Mouse (Mus musculus): ENCODE measurements around the gene Slc44a3. TPM values are rescaled to one million over a fixed set of nuclear protein-coding genes. Genes with fewer than 3 reads are reported as not detected.

The Slc44a3 gene
- polyA plus RNA-seq, 1 experiment, result 0.20 TPM

- H3K27me3 ChIP-seq (ENCODE audit: control insufficient read depth, insufficient read depth, insufficient read length), result no peaks in the 10 kb centered on the region
- TF ChIP-seq USF1 (IDR thresholded peaks at IDR 0.05; ENCODE audit: low read depth), result no peak
- no peak for TF ChIP-seq CTCF (IDR thresholded peaks at IDR 0.05; ENCODE audit: control insufficient read depth, insufficient read depth, insufficient read length)
- TF ChIP-seq FOSL1 (IDR thresholded peaks at IDR 0.05; ENCODE audit: insufficient read depth, low read length, poor library complexity, severe bottlenecking), result no peak
- no peak for TF ChIP-seq CEBPB (IDR thresholded peaks at IDR 0.05; ENCODE audit: low read depth)
- TF ChIP-seq MAX (IDR thresholded peaks at IDR 0.05), result no peak
- TF ChIP-seq MYOD1 (IDR thresholded peaks at IDR 0.05; ENCODE audit: control insufficient read depth, insufficient read length, low read depth), result no peak
- TF ChIP-seq MYOG (IDR thresholded peaks at IDR 0.05; ENCODE audit: control insufficient read depth, extremely low read depth, insufficient read length), result no peak
- H3ac ChIP-seq (ENCODE audit: control insufficient read depth, insufficient read length, low read depth), result no peak overlapping the region
- H3K4me3 ChIP-seq (ENCODE audit: insufficient read depth, poor library complexity, severe bottlenecking), result no peak overlapping the region
- H3K79me3 ChIP-seq (ENCODE audit: low read depth), result no peaks in the 10 kb centered on the region
- no peaks in the 10 kb centered on the region for H3K36me3 ChIP-seq (ENCODE audit: control insufficient read depth, insufficient read depth)
- H3K79me2 ChIP-seq (ENCODE audit: control insufficient read depth, insufficient read depth), result no peaks in the 10 kb centered on the region
Observed at GRCm38 (mm10) chr3:121506756-121507155, 25.4 kb downstream of the Slc44a3 start.

DNA sequence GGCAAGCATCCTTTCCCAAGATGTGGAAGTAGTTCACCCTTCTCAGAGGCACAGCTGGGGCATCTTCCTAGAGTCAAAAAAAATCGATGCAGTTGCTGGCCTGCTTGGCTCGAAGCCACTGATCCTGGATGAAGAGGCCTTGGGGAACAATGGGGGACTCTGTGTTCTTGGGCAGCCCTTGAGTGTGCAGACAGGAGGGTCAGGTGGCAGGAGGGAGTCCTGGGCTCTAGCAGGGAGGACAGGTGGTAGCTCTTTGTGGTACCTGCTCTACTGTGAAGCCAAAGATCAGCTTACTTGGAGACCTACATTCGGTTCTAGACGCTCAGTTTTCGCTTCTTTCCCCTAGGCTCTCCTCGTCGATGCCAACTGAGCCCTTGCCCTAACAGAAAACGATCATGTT lies 26.0 kb downstream of the Slc44a3 start:
- Histone ChIP-seq H3K36me3 (ENCODE audit: control insufficient read depth, insufficient read depth) (no peaks in the 10 kb centered on the region), H3K27me3 (ENCODE audit: control insufficient read depth, insufficient read depth, insufficient read length) (no peaks in the 10 kb centered on the region)

GRCm38 (mm10) chr3:121504927-121505487 lies 27.2 kb downstream of the Slc44a3 start:
- H3K79me3 ChIP-seq (ENCODE audit: low read depth), result no peaks in the 10 kb centered on the region
- no peak overlapping the region for H3ac ChIP-seq (ENCODE audit: control insufficient read depth, insufficient read length, low read depth)
- no peak overlapping the region for H3K4me3 ChIP-seq (ENCODE audit: insufficient read depth, poor library complexity, severe bottlenecking)
- H3K36me3 ChIP-seq (ENCODE audit: control insufficient read depth, insufficient read depth), result no peaks in the 10 kb centered on the region
- no peaks in the 10 kb centered on the region for H3K79me2 ChIP-seq (ENCODE audit: control insufficient read depth, insufficient read depth)
- no peaks in the 10 kb centered on the region for H3K27me3 ChIP-seq (ENCODE audit: control insufficient read depth, insufficient read depth, insufficient read length)
- TF ChIP-seq MYOD1 (IDR thresholded peaks at IDR 0.05; ENCODE audit: control insufficient read depth, insufficient read length, low read depth) (no peak), CTCF (IDR thresholded peaks at IDR 0.05; ENCODE audit: control insufficient read depth, insufficient read depth, insufficient read length) (no peak), CEBPB (IDR thresholded peaks at IDR 0.05; ENCODE audit: low read depth) (no peak), FOSL1 (IDR thresholded peaks at IDR 0.05; ENCODE audit: insufficient read depth, low read length, poor library complexity, severe bottlenecking) (no peak), MYOG (IDR thresholded peaks at IDR 0.05; ENCODE audit: control insufficient read depth, extremely low read depth, insufficient read length) (no peak), USF1 (IDR thresholded peaks at IDR 0.05; ENCODE audit: low read depth) (no peak), MAX (IDR thresholded peaks at IDR 0.05) (no peak)

More for the DNA sequence above, 26.0 kb downstream of the Slc44a3 start:
- TF ChIP-seq CTCF (IDR thresholded peaks at IDR 0.05; ENCODE audit: control insufficient read depth, insufficient read depth, insufficient read length), result no peak
- Histone ChIP-seq H3K79me3 (ENCODE audit: low read depth) (no peaks in the 10 kb centered on the region), H3K4me3 (ENCODE audit: insufficient read depth, poor library complexity, severe bottlenecking) (no peak overlapping the region), H3ac (ENCODE audit: control insufficient read depth, insufficient read length, low read depth) (no peak overlapping the region), H3K79me2 (ENCODE audit: control insufficient read depth, insufficient read depth) (no peaks in the 10 kb centered on the region)

- no peak overlapping the region for H3ac ChIP-seq (ENCODE audit: control insufficient read depth, insufficient read length, low read depth)
- TF ChIP-seq FOSL1 (IDR thresholded peaks at IDR 0.05; ENCODE audit: insufficient read depth, low read length, poor library complexity, severe bottlenecking) (no peak), CTCF (IDR thresholded peaks at IDR 0.05; ENCODE audit: control insufficient read depth, insufficient read depth, insufficient read length) (no peak), MYOG (IDR thresholded peaks at IDR 0.05; ENCODE audit: control insufficient read depth, extremely low read depth, insufficient read length) (no peak), USF1 (IDR thresholded peaks at IDR 0.05; ENCODE audit: low read depth) (no peak), MYOD1 (IDR thresholded peaks at IDR 0.05; ENCODE audit: control insufficient read depth, insufficient read length, low read depth) (no peak), MAX (IDR thresholded peaks at IDR 0.05) (no peak), CEBPB (IDR thresholded peaks at IDR 0.05; ENCODE audit: low read depth) (no peak)
Observed at GRCm38 (mm10) chr3:121500734-121501133, 31.5 kb downstream of the Slc44a3 start.

DNA sequence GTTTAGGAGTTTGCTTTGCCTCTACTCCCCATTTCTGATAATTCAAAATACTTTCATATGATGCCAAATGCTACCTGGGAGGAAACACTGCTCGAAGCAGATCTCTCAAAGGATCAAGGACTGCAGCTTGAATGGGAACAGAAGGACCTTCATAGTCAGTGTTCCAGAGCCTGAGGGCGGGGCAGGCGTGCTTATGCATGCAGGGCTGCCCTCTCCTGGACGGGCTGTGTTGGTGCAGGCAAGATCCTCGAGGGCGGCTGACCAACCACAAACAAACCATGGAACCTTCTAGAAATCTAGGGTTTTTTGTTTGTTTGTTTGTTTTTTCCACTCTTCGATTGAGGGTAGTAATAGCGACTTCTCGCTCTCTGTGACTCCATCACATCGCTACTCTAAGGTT lies 32.0 kb downstream of the Slc44a3 start:
- Histone ChIP-seq H3K36me3 (ENCODE audit: control insufficient read depth, insufficient read depth) (no peaks in the 10 kb centered on the region), H3K27me3 (ENCODE audit: control insufficient read depth, insufficient read depth, insufficient read length) (no peaks in the 10 kb centered on the region), H3K79me3 (ENCODE audit: low read depth) (no peaks in the 10 kb centered on the region), H3K79me2 (ENCODE audit: control insufficient read depth, insufficient read depth) (no peaks in the 10 kb centered on the region), H3ac (ENCODE audit: control insufficient read depth, insufficient read length, low read depth) (no peak overlapping the region), H3K4me3 (ENCODE audit: insufficient read depth, poor library complexity, severe bottlenecking) (no peak overlapping the region)
- peak; percentile 93 for TF ChIP-seq CTCF (IDR thresholded peaks at IDR 0.05; ENCODE audit: control insufficient read depth, insufficient read depth, insufficient read length)
- no peak for TF ChIP-seq USF1 (IDR thresholded peaks at IDR 0.05; ENCODE audit: low read depth)
- TF ChIP-seq MYOD1 (IDR thresholded peaks at IDR 0.05; ENCODE audit: control insufficient read depth, insufficient read length, low read depth), result no peak

More at GRCm38 (mm10) chr3:121500734-121501133, 31.5 kb downstream of the Slc44a3 start:
- no peaks in the 10 kb centered on the region for H3K79me3 ChIP-seq (ENCODE audit: low read depth)
- H3K79me2 ChIP-seq (ENCODE audit: control insufficient read depth, insufficient read depth), result no peaks in the 10 kb centered on the region
- no peaks in the 10 kb centered on the region for H3K27me3 ChIP-seq (ENCODE audit: control insufficient read depth, insufficient read depth, insufficient read length)
- H3K4me3 ChIP-seq (ENCODE audit: insufficient read depth, poor library complexity, severe bottlenecking), result no peak overlapping the region
- H3K36me3 ChIP-seq (ENCODE audit: control insufficient read depth, insufficient read depth), result no peaks in the 10 kb centered on the region

DNA sequence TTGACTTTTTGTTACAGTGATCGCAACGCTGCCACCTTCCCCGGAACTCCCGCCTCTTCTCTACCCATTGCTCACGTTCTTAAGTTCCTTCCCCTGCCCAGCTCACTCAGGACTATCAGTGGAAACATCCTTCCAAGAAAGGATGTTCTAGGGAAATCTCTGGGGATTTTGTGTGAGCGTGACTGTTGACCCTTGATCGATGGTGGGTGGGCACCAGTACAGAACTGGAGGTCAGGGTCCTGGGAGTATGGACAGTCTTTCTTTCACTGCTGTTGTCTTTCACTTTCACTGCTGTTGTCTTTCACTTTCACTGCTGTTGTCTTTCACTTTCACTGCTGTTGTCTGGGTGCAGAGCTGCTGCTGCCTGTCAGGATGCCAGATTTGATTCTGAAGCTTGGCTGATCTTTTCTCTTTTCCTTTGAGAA lies 38.2 kb downstream of the Slc44a3 start:
- Histone ChIP-seq H3ac (ENCODE audit: control insufficient read depth, insufficient read length, low read depth) (no peak overlapping the region), H3K4me3 (ENCODE audit: insufficient read depth, poor library complexity, severe bottlenecking) (no peak overlapping the region), H3K79me2 (ENCODE audit: control insufficient read depth, insufficient read depth) (no peaks in the 10 kb centered on the region), H3K79me3 (ENCODE audit: low read depth) (no peaks in the 10 kb centered on the region), H3K36me3 (ENCODE audit: control insufficient read depth, insufficient read depth) (no peaks in the 10 kb centered on the region), H3K27me3 (ENCODE audit: control insufficient read depth, insufficient read depth, insufficient read length) (no peaks in the 10 kb centered on the region)
- no peak for TF ChIP-seq MYOD1 (IDR thresholded peaks at IDR 0.05; ENCODE audit: control insufficient read depth, insufficient read length, low read depth)
- TF ChIP-seq CTCF (IDR thresholded peaks at IDR 0.05; ENCODE audit: control insufficient read depth, insufficient read depth, insufficient read length), result no peak
- TF ChIP-seq USF1 (IDR thresholded peaks at IDR 0.05; ENCODE audit: low read depth), result no peak
- TF ChIP-seq MAX (IDR thresholded peaks at IDR 0.05), result no peak
- TF ChIP-seq CEBPB (IDR thresholded peaks at IDR 0.05; ENCODE audit: low read depth), result no peak
- TF ChIP-seq MYOG (IDR thresholded peaks at IDR 0.05; ENCODE audit: control insufficient read depth, extremely low read depth, insufficient read length), result no peak
- TF ChIP-seq FOSL1 (IDR thresholded peaks at IDR 0.05; ENCODE audit: insufficient read depth, low read length, poor library complexity, severe bottlenecking), result no peak
